Mouse (Mus musculus) forebrain, postnatal 0 days (tissue): ENCODE measurements around the gene Hist1h3g. TPM values are rescaled to one million over a fixed set of nuclear protein-coding genes. Genes with fewer than 3 reads are reported as not detected.
"Not testable (repeated sequence)": the region's sequence is repeated elsewhere in the genome, so short reads cannot be mapped to it uniquely, and the experiment has no call there.

Experiments used
- ATAC-seq: fragments of 200-750 bp; cut with Nextera tagmentation; 2 replicates; pipeline ENCODE4 v1.8.0; 2017; ENCODE audit warnings: mild to moderate bottlenecking, moderate library complexity
- DNase-seq: peaks from one replicate; pipeline ENCODE4 v3.0.0-alpha.2; 2015
- H3K27ac ChIP-seq: fragments of 300-500 bp; sonication (generic); 2 replicates; pipeline ENCODE4 v1.5.1; 2014; ENCODE audit warnings: low read depth, mild to moderate bottlenecking, antibody characterized with exemption, low read length, moderate library complexity, mixed read lengths
- H3K27me3 ChIP-seq: fragments of 300-500 bp; sonication (generic); 2 replicates; pipeline ENCODE4 v1.6.1; 2014; ENCODE audit warnings: mild to moderate bottlenecking, low read length, mixed read lengths; ENCODE audit not compliant: insufficient read depth
- H3K36me3 ChIP-seq: fragments of 300-500 bp; sonication (generic); 2 replicates; pipeline ENCODE4 v1.6.1; 2014; ENCODE audit warnings: mild to moderate bottlenecking, moderate library complexity; ENCODE audit not compliant: insufficient read depth
- H3K4me1 ChIP-seq: fragments of 300-500 bp; sonication (generic); 2 replicates; pipeline ENCODE4 v1.6.1; 2014; ENCODE audit warnings: antibody characterized with exemption; ENCODE audit not compliant: insufficient read depth
- H3K4me2 ChIP-seq: fragments of 300-500 bp; sonication (generic); 2 replicates; pipeline ENCODE4 v1.6.1; 2014; ENCODE audit warnings: low read depth, mild to moderate bottlenecking, moderate library complexity
- H3K4me3 ChIP-seq: fragments of 300-500 bp; sonication (generic); 2 replicates; pipeline ENCODE4 v1.5.1; 2014; ENCODE audit warnings: low read depth, low read length, mixed read lengths
- H3K9ac ChIP-seq: fragments of 300-500 bp; sonication (generic); 2 replicates; pipeline ENCODE4 v1.6.1; 2014; ENCODE audit warnings: mild to moderate bottlenecking
- H3K9me3 ChIP-seq: fragments of 300-500 bp; sonication (generic); 2 replicates; pipeline ENCODE4 v1.6.1; 2016; ENCODE audit warnings: low read length
- CTCF ChIP-seq: sonication (generic); IDR thresholded peaks from 2 replicates; pipeline ENCODE4 v1.5.1; 2016; ENCODE audit warnings: antibody characterized with exemption, control low read depth, low read depth
- WGBS: fragments of 180-500 bp; shearing (Covaris S2); extraction: QIAGEN DNeasy Blood & Tissue Kit; methylation state at CpG from one replicate; pipeline ENCODE4 v1.1.7; 2014; 5-methylcytosine and 5-hydroxymethylcytosine counted together
- polyA plus RNA-seq: library from polyadenylated mRNA; unstranded; fragments of >200 nt; fragmentation: Nextera tagmentation; extraction: Ambion mirVana; gene quantifications from 2 replicates; pipeline ENCODE4 v1.2.1, GENCODE M21; 2015
- total RNA-seq: library from RNA; depleted of rRNA; stranded (reverse); fragments of >200 nt; gene quantifications from 2 replicates; pipeline ENCODE4 v1.2.3, GENCODE M21; 2014

Gene Hist1h3g
- total and polyA plus RNA-seq, 2 experiments from 2014 or later: 0.50 to 116 TPM

GRCm38 (mm10) chr13:23530181-23530900, 4.9 kb upstream of the Hist1h3g start:
- TF ChIP-seq CTCF: no peak
- DNase-seq (peak; percentile 85), ATAC-seq (peak; percentile 7; the same call in 1 of the 2 replicates)
- Histone ChIP-seq H3K36me3 (no peaks in the 10 kb centered on the region), H3K27ac (peak overlapping the region; percentile 98), H3K4me1 (peaks cover 22% of the 10 kb centered on the region), H3K9me3 (no peaks in the 10 kb centered on the region), H3K4me2 (peak overlapping the region; percentile 72), H3K9ac (peak overlapping the region; percentile 82), H3K4me3 (peak overlapping the region; percentile 68), H3K27me3 (no peaks in the 10 kb centered on the region)
- WGBS: under 1% methylated on average over 20 of the region's 20 CpGs

- ATAC-seq (peak; percentile 87), DNase-seq (peak; percentile 99)
- no peaks in the 10 kb centered on the region for H3K9me3 ChIP-seq
- H3K9ac ChIP-seq: peak within 1 kb of the TSS; percentile 82
- under 1% methylated on average over 57 of the region's 70 CpGs for WGBS
- no peak for TF ChIP-seq CTCF
- H3K27me3 ChIP-seq: no peaks in the 10 kb centered on the region
- H3K36me3 ChIP-seq: no peaks in the 10 kb centered on the region
- H3K4me2 ChIP-seq: peak within 1 kb of the TSS; percentile 72
- peak within 1 kb of the TSS; percentile 68 for H3K4me3 ChIP-seq
- H3K27ac ChIP-seq: peak within 1 kb of the TSS; percentile 98
- peaks cover 22% of the 10 kb centered on the region for H3K4me1 ChIP-seq
These were observed 4.0 kb upstream of the Hist1h3g start, which contains the start of gene Hist1h4h for GRCm38 (mm10) chr13:23530901-23531875. Gene Hist1h4h, plus strand, starts transcription at chr13:23531050.

GRCm38 (mm10) chr13:23532262-23533075, 2.8 kb upstream of the Hist1h3g start:
- Histone ChIP-seq H3K4me1 (peaks cover 22% of the 10 kb centered on the region), H3K36me3 (no peaks in the 10 kb centered on the region), H3K27ac (peak overlapping the region; percentile 98; the same call in 1 of the 2 replicates), H3K9ac (peak overlapping the region; percentile 82; the same call in 1 of the 2 replicates), H3K27me3 (no peaks in the 10 kb centered on the region), H3K4me3 (peak overlapping the region; percentile 68), H3K4me2 (peak overlapping the region; percentile 72), H3K9me3 (no peaks in the 10 kb centered on the region)
- 13% methylated on average over 9 of the region's 9 CpGs for WGBS
- ATAC-seq: no peak
- TF ChIP-seq CTCF: no peak
- no peak for DNase-seq

- Histone ChIP-seq H3K4me1 (peaks cover 22% of the 10 kb centered on the region), H3K27ac (peak within 1 kb of the TSS; percentile 67), H3K4me3 (peak within 1 kb of the TSS; percentile 47), H3K4me2 (peak within 1 kb of the TSS; percentile 72), H3K9ac (peak within 1 kb of the TSS; percentile 22)
- peak; percentile 30; the same call in 1 of the 2 replicates for ATAC-seq
- H3K27me3 ChIP-seq, H3K36me3 ChIP-seq, H3K9me3 ChIP-seq: not testable (repeated sequence)
- DNase-seq: peak; percentile 90
- WGBS: under 1% methylated on average over 19 of the region's 53 CpGs
These were observed 1.5 kb upstream of the Hist1h3g start, which contains the start of gene Hist1h2af for GRCm38 (mm10) chr13:23533560-23534367. Gene Hist1h2af, plus strand, starts transcription at chr13:23533906.

GRCm38 (mm10) chr13:23534368-23535131, 672 bp upstream of the Hist1h3g start:
- ATAC-seq: 0 out of 2 replicates have a peak, but pooled peaks have one; percentile 8
- H3K27me3 ChIP-seq: no peaks in the 10 kb centered on the region
- peaks cover 22% of the 10 kb centered on the region for H3K4me1 ChIP-seq
- peak overlapping the region; percentile 22; the same call in 1 of the 2 replicates for H3K9ac ChIP-seq
- H3K27ac ChIP-seq: peak overlapping the region; percentile 67
- H3K4me2 ChIP-seq: peak overlapping the region; percentile 72
- TF ChIP-seq CTCF: no peak
- H3K4me3 ChIP-seq: peak overlapping the region; percentile 47
- H3K36me3 ChIP-seq: no peaks in the 10 kb centered on the region
- H3K9me3 ChIP-seq: no peaks in the 10 kb centered on the region
- no peak for DNase-seq
- WGBS: under 1% methylated on average over 15 of the region's 15 CpGs
